Mouse (Mus musculus) bone marrow, adult 2 months (tissue): ENCODE measurements around the gene Rps21. TPM values are rescaled to one million over a fixed set of nuclear protein-coding genes. Genes with fewer than 3 reads are reported as not detected.

Experiments used
- H3K27ac ChIP-seq: fragments of 200-500 bp; 2 replicates; pipeline ENCODE4 v1.5.1; 2012; ENCODE audit warnings: low read depth, mild to moderate bottlenecking, control low read depth, inconsistent platforms, low read length; ENCODE audit not compliant: control insufficient read depth, poor library complexity, insufficient read depth
- H3K4me1 ChIP-seq: fragments of 200-500 bp; 2 replicates; pipeline ENCODE4 v1.6.1; 2011; ENCODE audit warnings: low read length; ENCODE audit not compliant: control insufficient read depth, insufficient read depth
- H3K4me3 ChIP-seq: fragments of 200-500 bp; replicated peaks from 2 replicates; pipeline ENCODE3; 2011; ENCODE audit warnings: mild to moderate bottlenecking, low read depth, low read length, control low read depth; ENCODE audit not compliant: control insufficient read depth
- CTCF ChIP-seq: fragments of 200-500 bp; IDR thresholded peaks from 2 replicates; pipeline ENCODE4 v1.5.1; 2011; ENCODE audit warnings: low read length, control low read depth; ENCODE audit not compliant: control insufficient read depth, insufficient read depth
- POLR2A ChIP-seq: fragments of 200-500 bp; IDR thresholded peaks from 2 replicates; pipeline ENCODE4 v1.6.1; 2011; ENCODE audit warnings: low read depth, mild to moderate bottlenecking, control low read depth, low read length, borderline replicate concordance; ENCODE audit not compliant: control insufficient read depth
- WGBS: fragments of 180-500 bp; shearing (Covaris S2); methylation state at CpG from one replicate; pipeline ENCODE4 v1.1.7; 2018; 5-methylcytosine and 5-hydroxymethylcytosine counted together
- polyA plus RNA-seq: library from polyadenylated mRNA; stranded (reverse); fragments of >200 nt; gene quantifications from 2 replicates; pipeline ENCODE4 v1.2.4, GENCODE M21; 2011; ENCODE audit warnings: low replicate concordance; ENCODE audit not compliant: missing spikeins, insufficient read depth, insufficient read length

The Rps21 gene
- polyA plus RNA-seq, 1 experiment: 1,728 TPM

- 73% methylated on average over 6 of the region's 6 CpGs for whole genome bisulfite sequencing
- Histone ChIP-seq H3K4me1 (no peaks in the 10 kb centered on the region), H3K27ac (no peak overlapping the region), H3K4me3 (no peak overlapping the region)
- TF ChIP-seq POLR2A: no peak
- TF ChIP-seq CTCF: no peak
These were observed 22.2 kb upstream of the Rps21 start for GRCm38 (mm10) chr2:180234980-180235379.

- Histone ChIP-seq H3K4me3 (no peak overlapping the region), H3K4me1 (no peaks in the 10 kb centered on the region), H3K27ac (no peak overlapping the region)
- TF ChIP-seq CTCF (no peak), POLR2A (no peak)
- WGBS: 80% methylated on average over 4 of the region's 4 CpGs
These were observed 21.4 kb upstream of the Rps21 start for GRCm38 (mm10) chr2:180235788-180236187.

GRCm38 (mm10) chr2:180236500-180236899, 20.7 kb upstream of the Rps21 start:
- WGBS: 33% methylated on average over 3 of the region's 3 CpGs
- Histone ChIP-seq H3K4me3 (no peak overlapping the region), H3K4me1 (no peaks in the 10 kb centered on the region), H3K27ac (no peak overlapping the region)
- TF ChIP-seq CTCF: no peak
- no peak for TF ChIP-seq POLR2A

GRCm38 (mm10) chr2:180236930-180237329, 20.2 kb upstream of the Rps21 start:
- no peak for TF ChIP-seq CTCF
- Histone ChIP-seq H3K27ac (no peak overlapping the region), H3K4me1 (no peaks in the 10 kb centered on the region), H3K4me3 (no peak overlapping the region)
- 70% methylated on average over 3 of the region's 3 CpGs for WGBS

- Histone ChIP-seq H3K4me3 (no peak overlapping the region), H3K4me1 (no peaks in the 10 kb centered on the region), H3K27ac (no peak overlapping the region)
- 84% methylated on average over 7 of the region's 7 CpGs for WGBS
- TF ChIP-seq CTCF (no peak), POLR2A (no peak)
These were observed 19.4 kb upstream of the Rps21 start for GRCm38 (mm10) chr2:180237601-180238345.

DNA sequence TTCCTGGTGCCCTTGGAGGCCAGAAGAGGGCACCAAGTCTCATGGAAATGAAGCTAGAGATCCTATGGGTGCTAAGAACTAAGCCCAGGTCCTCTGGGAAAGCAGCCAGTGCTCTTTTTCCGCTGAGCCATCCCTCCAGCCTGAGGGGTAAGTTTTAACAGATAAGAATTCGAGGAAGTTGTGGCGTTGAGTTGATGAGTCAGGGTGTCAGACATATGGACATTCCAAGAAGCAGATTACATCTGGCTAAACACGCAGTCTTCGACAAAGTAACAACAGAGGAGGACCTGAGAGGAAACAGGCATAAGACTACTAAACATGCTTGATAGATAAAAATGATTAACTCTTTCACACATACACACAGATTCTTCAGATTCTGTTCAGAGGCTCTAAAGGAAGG, 18.6 kb upstream of the Rps21 start:
- TF ChIP-seq POLR2A (no peak), CTCF (no peak)
- H3K27ac ChIP-seq: no peak overlapping the region
- no peaks in the 10 kb centered on the region for H3K4me1 ChIP-seq
- H3K4me3 ChIP-seq: no peak overlapping the region
- 26% methylated on average over 5 of the region's 5 CpGs for WGBS

DNA sequence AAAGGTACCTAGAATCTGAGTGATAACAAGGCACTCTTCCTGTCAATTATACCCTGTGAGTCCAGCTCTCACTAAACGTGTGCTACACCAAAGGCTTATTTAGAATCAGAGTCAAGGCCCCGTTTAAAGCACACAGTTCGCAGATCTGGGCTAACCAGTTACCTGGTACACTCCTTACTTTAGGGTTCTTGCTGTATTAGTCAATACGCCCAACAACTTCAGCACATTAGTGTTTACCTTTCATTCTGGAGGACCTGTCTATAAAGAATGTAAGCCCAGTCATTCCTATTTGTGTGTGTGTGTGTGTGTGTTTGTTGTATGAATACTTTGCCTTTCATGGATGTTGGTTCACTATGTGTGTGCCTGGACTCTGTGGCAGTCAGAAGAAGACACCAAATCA, 14.1 kb upstream of the Rps21 start:
- Histone ChIP-seq H3K4me3 (no peak overlapping the region), H3K4me1 (no peaks in the 10 kb centered on the region), H3K27ac (no peak overlapping the region)
- TF ChIP-seq POLR2A: no peak
- TF ChIP-seq CTCF: no peak
- 78% methylated on average over 4 of the region's 4 CpGs for WGBS

DNA sequence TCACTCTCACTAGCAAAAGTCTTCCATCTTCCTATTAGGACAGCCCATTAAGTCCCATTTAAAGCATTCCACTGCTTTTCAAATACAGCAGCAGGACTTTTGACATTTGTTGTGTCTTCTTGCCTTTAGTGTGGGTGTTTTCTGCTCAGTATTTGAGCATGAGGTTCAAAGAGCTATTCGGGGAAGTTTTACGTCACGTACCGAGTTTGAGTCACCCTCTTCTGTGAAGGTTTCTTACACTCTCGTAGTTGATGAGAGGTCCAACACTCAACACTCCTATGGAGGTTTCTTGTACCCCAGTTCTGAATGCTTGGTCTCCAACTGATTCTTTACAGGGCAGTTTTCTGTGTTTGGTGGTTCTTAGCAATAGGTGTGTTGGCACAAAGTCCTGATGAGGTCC, 9.3 kb upstream of the Rps21 start:
- 86% methylated on average over 5 of the region's 5 CpGs for WGBS
- no peaks in the 10 kb centered on the region; the same call in 1 of the 2 replicates for H3K4me1 ChIP-seq
- TF ChIP-seq CTCF: no peak
- TF ChIP-seq POLR2A: no peak
- H3K4me3 ChIP-seq: no peak overlapping the region
- no peak overlapping the region for H3K27ac ChIP-seq
